Mouse (Mus musculus): ENCODE data around the gene Fstl4.

Gene Fstl4

DNA sequence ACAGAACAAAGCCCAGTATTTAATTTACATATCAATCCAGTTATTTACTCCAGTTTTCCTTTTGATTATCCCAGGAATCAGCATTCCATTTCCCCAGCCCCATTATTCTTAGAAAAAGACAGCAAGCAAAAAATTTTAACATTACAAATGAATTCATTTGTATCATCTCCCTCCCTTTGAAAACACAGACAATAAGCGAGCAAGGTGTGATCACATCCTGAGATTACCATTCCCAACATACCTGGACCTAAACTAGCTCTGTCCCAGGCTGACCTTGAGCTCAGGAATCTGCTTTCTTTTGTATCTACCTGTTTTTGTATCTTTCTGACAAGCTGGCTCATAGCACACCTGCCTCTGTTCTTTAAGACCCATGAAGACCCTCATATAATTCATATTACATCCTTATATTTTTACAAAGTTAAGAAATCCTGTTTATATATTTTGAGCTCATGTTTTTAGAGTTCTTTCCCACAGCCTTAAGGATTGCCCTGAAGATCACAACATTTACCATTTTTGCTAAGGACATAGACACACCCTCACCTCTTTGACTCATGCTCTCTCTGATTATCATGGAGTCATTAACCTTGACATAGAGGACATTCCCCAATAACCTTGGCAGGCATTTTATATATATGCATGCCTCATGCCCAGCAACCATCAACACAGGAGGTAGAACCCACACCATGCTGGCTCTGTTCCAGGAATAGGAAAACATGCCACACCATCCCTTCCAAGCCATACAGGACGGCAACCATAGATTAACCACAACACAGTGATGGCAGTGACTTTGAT lies 438.2 kb downstream of the Fstl4 start:
- no peak for DNase-seq (ENCODE audit: low spot score in 2 of 2)

GRCm38 (mm10) chr11:53210876-53211275 lies 446.4 kb downstream of the Fstl4 start:
- DNase-seq (ENCODE audit: low spot score in 2 of 2) = no peak

DNA sequence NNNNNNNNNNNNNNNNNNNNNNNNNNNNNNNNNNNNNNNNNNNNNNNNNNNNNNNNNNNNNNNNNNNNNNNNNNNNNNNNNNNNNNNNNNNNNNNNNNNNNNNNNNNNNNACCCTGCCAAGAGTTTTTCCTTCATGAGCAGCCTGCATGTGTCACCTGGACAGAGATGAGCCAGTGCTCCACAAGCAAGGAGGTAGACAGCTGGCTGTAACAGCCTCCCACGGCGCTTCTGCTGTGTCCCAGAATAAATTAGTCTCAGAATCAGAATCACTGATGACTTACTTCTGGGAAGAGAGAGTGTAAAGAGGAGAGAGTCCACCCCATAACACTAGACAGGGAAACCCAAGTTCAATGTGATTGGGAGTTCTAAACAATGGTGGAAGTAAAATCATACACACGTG lies 464.6 kb downstream of the Fstl4 start:
- no peak for DNase-seq (ENCODE audit: low spot score in 2 of 2)

DNA sequence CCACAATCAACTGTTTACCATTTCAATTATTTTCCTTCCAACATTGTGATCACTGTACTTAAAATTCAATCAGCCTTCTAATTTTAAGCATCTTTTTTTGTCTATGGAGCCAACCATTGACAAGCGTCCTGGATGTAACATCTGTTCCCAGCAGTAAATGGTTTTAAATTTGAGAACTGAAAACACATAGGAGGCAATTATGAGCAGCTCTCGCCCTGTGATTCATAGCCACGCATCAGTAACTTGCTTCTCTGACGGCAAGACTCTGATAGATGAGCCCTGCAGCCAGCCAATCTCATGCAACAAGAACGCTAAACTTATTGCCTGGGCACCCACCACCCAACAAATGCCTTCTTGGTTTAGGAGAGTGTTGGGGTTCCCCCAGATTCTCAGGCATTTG lies 467.4 kb downstream of the Fstl4 start:
- DNase-seq (ENCODE audit: low spot score in 2 of 2) = no peak

DNA sequence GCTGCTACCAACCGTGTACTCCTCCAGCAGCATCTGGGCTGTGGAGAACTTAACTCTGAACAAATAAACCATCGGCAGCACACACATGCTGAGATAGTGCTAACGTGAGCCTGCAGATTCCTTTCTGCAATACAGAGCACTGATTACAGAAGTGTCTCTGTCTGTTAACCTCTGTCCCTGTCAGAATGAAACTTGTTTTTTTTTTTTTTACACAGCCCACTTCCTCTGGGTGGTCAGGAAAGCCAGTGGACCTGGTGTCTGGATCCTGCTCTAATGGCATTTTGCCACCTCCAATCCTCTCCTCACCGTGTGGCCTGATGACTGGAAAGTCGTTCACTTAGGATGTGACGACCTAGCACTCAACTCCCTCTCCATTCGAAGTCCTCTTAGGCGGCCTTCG lies 469.2 kb downstream of the Fstl4 start:
- no peak for DNase-seq (ENCODE audit: low spot score in 2 of 2)
